Mouse (Mus musculus): ENCODE results near the gene Sgk2.
A peak's percentile ranks its signal among the peaks of the same experiment; 100 is the strongest.
"Not testable (repeated sequence)": the region's sequence is repeated elsewhere in the genome, so short reads cannot be mapped to it uniquely, and the experiment has no call there.

The Sgk2 gene

DNA sequence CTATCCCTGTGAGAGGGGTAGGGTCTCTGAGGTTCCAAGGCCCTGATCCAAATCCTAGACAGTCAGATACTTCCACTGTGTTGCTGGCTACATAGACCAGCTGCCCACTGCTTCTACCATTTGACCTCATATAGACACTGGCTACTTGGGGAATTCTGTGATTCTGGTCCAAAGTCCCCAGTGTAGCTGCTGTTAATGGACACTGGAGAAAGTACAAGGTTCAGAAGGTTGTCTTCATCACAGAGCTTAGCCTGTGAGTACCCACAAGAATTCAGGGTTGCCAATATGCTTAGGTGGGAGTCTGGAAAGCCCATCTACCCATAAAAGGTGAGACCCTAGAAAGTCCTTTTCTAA is 4.9 kb downstream of the Sgk2 start:
- no peak for DNase-seq

GRCm38 (mm10) chr2:162993881-162994616 is 6.9 kb downstream of the Sgk2 start:
- no peak for DNase-seq

GRCm38 (mm10) chr2:162998528-162999230 is 11.5 kb downstream of the Sgk2 start:
- DNase-seq = peak; percentile 65

GRCm38 (mm10) chr2:162999744-163000143 is 12.6 kb downstream of the Sgk2 start:
- peak; percentile 55 for DNase-seq

DNA sequence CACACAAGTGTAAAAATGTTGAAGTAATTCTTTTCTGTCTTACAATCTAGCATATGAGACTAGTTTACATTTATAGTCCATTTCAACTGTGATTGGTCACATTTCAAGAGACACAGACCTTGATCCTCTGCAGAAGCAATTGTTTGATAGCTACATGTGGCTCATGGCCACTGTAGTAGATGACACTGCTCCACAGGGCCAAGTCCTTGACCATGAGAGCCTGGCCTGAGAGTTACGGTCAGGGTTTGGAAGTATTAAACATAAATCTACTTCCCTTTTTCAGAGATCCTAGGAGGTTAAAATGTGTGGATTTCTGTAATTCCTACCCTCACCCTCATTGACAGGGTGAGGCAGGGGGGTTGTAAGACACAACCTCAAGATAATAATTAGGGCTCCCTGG is 13.9 kb downstream of the Sgk2 start:
- no peak for DNase-seq

DNA sequence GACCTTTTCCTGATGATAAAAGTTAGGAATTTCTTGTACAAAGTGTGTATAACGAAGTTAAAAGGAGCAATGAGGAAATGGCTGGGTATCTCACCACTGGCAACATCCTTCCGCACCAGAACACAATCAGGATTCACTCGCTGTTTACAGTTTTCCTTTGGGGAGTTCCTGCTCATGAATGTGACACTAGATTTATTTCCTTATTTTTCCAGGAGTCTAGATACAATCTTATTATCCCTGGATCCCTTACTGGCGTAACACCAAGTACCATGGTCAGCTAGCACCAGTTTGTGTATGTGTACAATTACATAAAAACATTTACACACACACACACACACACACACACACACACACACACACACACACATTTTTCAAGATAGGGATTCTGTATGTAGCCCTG is 20.2 kb downstream of the Sgk2 start:
- DNase-seq = no peak

DNA sequence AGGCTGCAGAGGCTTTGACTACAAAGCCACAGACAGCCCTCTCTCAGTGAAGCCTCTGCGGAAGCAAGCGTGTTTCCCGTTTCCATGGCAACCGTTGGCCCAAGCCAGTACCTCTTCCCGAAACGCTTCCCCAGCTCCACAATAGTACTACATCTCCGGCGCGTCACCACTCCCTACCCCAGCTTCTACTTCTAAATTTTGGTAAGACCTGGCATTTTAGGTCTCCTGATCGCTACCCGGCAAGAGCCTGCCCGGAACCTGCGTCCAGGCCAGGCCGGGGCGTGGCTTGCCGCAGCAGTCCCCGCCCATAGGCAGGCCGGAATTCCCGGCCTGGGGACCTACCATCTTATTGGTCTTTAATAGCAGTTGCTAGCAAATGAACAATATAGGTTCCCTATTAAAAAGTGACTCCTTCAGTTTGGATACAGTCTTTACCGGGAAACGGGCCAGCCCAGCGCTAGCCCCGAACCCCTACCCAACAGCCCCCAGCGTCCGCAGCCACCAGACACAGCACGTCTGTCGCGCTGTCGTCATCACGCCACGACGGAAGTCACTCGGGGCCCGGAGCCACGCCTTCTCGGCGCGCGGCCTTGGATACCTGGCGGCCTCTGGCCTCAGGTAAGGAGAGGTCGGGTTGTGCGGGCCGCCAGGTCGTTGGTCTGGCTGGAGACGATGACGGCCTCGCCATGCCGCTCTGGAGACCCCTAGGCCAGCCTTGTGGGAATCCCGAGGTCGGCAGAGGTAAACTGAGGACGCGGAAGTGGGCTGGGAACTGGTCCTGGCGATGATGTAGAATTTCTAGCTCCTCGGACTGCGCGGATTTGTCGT is 30.0 kb downstream of the Sgk2 start, which contains the start of gene Ift52:
Gene Ift52 (plus strand): TSS at position 439 of the 828 bp plus-strand sequence.
- DNase-seq = peak; percentile 92

GRCm38 (mm10) chr2:163031289-163031688 is 44.2 kb downstream of the Sgk2 start:
- no peak for DNase-seq

DNA sequence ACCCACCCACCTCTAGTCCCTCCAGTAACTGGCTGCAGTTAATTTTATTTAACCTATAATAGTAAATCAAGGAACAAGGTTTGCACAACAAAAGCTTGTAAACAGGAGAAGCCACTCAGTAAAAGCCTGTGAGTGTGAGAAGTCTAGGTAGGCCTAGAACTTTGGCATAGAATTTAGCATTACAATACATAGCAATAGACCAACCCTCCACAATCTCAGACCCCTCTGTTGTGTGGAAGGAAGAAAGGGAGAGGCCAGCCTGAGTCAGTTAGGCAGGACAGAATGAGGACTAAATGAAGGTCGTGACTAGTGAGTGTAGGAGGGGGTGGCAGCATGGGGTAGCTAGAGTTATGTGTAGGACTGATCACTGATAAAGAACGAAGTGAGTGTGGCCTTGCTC is 44.6 kb downstream of the Sgk2 start:
- DNase-seq = no peak

- no peak for DNase-seq
Observed at GRCm38 (mm10) chr2:163032622-163033021, 45.5 kb downstream of the Sgk2 start.

- DNase-seq = no peak
Observed at GRCm38 (mm10) chr2:163039940-163040339, 52.8 kb downstream of the Sgk2 start.

DNA sequence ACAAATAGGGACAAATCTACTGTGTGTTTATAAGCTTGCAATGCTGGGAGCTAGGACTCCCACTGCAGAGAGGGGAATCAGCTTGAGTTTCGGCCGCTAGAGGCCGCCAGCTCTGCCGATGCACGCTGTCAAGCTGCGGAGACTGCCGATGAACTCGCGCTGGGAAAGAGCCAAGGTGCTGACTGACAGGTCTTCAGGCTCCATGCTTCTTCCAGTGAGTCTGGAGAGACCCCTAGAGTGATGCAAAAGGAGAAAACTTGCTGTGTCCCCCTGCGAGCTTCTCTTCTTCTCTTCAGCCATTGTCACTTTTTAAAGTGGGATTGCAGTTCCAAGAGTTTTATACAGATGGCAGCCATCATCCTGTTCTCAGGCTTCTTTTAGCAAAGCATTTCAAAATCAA is 61.0 kb downstream of the Sgk2 start:
- DNase-seq = peak; percentile 75

DNA sequence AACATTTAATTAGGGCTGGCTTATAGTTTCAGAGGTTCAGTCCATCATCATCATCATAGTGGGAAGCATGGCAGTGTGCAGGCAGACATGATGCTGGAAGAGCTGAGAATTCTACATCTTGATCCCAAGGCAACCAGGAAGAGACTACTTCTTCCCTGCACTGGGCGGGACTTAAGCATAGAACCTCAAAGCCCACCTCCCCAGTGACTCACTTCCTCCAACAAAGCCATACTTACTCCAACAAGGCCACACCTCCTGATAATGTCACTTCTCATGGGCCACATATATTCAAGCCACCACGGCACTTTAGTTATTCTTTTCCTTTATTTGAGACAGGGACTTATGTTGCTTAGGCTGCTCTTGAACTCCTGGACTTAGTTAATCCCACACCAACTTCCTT is 62.0 kb downstream of the Sgk2 start:
- no peak for DNase-seq

- DNase-seq = no peak
Observed at GRCm38 (mm10) chr2:163051691-163052090, 64.6 kb downstream of the Sgk2 start.

DNA sequence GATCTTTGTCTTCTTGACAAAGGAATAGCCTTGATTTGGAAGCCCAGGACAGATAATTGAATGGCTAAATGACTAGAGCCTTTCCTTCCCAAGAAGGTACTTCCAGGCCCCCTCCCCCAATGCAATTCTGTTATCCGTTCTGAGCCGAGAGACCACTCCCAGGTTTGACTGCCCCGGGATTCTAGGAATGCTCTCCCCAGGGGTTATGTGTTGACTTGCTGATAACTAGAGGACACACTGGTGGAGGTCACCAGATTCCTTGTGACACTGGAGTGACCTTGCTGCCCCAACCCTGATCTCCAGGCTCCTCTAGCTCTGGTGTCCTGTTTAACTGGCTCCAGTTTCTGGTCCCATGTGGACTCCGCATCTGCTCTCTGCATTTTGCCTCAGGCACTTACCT is 65.0 kb downstream of the Sgk2 start:
- DNase-seq = no peak

- DNase-seq = no peak
Observed at GRCm38 (mm10) chr2:163052826-163053225, 65.7 kb downstream of the Sgk2 start.

DNA sequence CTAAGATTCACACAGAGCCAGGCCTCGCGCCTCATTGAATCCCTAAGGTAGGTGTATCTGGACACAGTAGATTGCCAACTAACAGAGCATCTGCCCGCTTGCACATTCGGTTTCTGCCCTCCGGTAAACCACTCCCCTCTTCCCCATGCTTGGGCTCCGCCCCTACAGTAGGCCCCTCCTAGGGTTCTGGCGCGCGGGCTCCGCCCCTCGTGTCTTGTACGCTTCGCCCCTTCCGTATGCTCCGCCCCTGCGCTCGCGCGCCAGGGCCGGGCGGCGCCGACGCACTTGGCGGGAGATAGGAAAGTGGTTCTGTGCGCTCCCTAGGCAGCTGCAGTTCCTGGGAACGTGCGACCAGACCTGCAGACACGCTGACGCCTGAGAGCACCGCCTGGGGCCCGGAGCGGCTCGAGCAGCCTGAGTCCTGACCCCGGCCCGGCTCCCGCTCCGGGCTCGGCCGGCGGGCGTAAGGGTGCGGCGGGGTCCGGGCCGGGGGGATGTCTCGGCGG is 67.3 kb downstream of the Sgk2 start, which contains the start of gene Mybl2:
Gene Mybl2 (plus strand): TSS at position 353 of the 506 bp plus-strand sequence.
- DNase-seq = peak; percentile 96

GRCm38 (mm10) chr2:163054891-163055494 is 67.9 kb downstream of the Sgk2 start:
- DNase-seq = peak; percentile 23

DNA sequence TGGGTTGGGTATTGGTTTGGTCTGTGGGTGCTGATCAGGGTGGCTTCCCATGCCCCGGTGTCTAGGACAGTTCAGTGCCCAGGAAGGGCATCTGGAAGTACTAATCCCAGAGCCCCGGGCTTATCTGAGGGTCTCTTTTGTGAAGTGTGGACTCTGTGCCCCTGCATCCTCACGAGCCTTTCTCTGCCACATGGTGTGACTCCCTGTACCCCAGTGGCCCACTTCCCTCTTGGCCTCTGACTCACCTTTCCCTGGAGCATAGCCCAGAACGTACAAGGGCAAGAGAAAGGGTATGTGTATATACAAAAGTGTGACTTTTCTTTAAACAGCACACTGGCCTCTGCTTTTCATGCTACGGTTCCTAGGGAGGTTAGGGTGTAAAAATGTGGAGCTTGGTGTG is 68.6 kb downstream of the Sgk2 start:
- DNase-seq = no peak

GRCm38 (mm10) chr2:163056584-163056983 is 69.5 kb downstream of the Sgk2 start:
- no peak for DNase-seq

DNA sequence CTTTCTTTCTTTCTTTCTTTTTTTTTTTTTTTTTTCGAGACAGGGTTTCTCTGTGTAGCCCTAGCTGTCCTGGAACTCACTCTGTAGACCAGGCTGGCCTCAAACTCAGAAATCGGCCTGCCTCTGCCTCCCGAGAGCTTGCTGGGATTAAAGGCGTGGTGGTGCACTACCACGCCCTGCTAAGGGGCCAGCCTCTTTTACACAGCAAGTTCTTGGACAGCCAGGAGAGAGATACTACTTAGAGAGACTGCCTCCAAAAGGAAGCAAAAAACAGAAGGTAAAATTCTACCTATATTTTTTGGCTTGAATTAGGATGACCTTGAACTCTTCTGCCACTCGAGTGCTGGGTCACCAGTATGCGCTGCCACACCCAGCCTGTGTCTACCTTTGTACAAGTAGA is 71.9 kb downstream of the Sgk2 start:
- not testable (repeated sequence) for DNase-seq

DNA sequence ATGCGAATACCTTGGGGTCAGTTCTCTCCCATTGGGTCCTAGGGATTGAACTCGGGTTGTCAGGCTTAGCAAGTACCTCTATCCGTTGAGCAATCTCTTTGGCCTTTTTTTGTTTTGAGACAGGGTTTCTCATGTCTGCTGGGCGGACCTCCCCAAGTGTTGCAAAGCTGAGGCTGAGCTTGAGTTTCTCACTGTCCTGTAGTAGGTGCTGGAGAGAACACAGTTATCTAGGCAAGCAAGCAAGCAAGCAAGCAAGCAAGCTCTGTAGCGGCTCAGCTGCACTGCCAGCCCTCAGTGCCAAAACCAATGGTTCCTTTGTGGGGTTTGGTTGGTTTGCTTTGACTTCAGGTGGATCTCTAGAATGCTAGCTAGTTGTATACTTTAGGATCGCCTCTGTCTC is 73.5 kb downstream of the Sgk2 start:
- DNase-seq = no peak
